Mouse (Mus musculus) spleen, adult 12 weeks (tissue): ENCODE data around the gene Dynlrb1.

ENCODE experiments used
- DNase-seq: peaks from one replicate; pipeline ENCODE4 v3.0.0; 2022; ENCODE audit warnings: low spot score

Dynlrb1 gene

DNA sequence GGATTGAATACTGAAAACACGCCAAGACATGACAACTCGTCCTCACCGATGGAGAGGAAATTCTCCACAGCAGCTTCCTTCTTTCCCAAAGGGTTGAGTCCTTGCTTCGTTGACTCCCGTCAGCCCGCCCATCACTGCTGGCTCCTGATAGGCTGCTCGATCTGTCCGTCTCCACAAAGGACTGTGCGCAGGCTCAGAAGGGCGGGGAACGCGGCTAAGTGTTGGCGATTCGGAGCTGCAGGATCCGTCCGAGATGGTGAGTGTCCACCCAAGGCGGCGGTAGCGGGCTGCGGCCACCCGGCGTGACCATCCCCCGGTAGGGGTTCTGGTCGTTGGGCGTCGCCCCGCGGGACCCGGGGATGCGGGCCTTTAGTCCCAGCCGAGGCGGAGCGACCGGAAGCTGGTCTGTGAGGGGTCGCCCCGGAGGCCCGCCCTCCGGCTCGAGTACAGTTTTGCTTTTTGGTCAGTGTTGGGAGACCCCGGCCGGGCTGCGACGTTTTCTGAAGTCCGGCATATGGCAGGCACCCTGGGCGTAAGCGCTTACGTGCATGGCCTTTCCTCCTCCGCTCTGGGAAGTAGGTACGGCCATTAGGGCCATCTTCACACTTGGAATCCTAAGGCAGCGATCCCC lies at the start of gene Dynlrb1:
Gene Dynlrb1 (plus strand): TSS at position 172 of the 631 bp plus-strand sequence.
- peak; percentile 90 for DNase-seq

DNA sequence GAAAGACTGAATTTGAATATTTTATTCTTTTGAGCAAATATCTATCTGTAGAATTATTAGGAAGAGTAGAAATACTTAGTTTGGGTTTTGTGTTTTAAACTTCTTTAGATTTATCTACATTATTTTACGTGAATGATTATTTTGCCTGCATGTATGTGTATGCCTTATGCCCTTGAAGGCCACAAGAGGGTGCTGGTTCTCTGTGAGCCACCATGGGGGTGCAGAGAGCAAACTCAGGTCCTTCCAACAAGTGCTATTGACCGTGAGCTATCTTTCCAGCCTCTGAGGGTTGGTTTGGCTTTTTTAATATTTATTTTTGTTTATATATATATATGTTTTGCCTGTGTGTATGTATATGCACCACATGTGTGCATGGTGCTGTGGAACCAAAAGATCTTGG lies 28.9 kb upstream of the Dynlrb1 start:
- no peak for DNase-seq

DNA sequence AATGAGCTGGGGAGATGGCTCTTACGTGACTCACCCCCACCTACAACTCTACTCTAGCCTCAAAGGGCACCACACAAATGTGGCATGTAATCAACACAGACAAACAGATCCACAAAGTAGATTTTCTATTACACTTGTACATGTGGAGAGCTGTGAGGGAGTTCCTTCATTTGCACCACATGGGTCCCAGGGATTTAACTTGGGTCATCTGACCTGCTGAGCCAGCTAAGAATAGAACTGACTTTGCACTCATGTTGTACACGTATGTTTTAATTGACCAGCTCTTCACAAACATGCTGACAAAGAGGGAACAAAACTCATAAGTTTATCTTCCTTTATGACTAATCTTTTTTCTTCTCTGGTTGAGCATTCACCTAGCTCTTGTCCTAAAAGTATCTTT lies 13.2 kb upstream of the Dynlrb1 start:
- no peak for DNase-seq

DNA sequence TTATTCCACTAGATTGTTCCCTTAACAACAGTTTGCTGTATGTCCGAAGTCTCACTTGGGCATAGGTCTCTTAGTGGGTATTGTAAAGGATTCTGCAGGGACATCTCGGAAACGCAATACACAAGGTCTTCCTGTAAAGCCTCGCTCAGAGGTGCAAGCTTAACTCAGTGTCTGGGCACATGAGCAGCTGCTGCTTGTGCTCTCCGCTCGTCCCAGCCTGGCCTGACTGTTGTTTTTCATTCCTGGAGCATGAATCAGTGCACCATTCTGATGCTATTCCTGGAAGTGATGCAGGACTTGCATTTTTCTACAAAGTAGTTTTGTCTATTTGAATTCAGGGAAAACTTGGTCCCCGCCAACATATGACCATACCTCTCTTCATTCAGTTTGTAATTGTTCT lies 11.6 kb upstream of the Dynlrb1 start:
- DNase-seq: no peak

DNA sequence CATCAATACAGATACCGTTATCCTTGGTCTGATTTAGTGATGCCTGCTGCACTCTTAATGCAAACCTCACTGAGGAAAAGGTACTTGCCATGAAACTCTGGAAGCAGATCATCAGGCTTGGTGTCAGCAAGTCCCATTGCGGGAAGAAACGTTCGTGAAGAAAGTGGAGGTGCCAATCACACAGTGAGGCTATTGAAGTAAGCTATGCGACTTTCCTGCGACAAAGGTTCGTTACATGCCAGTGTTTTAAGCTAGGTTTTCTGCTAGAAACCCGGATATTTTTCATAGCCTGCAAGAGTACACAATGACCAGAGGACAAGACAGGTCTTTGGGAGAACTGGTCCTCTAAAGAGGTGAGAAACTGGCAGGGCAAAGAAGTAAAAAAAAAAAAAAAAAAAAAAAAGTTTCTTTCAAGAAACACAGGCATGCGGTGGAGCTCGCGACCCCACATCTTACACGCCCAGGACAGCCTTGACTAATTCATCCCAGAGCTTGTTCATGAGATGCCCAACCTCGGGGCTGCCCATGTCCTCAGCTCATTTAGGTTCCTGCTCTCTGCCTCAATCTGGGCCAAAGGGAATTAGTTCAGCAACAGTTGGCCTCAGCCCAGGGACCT lies 479 bp upstream of the Dynlrb1 start:
- DNase-seq: no peak

DNA sequence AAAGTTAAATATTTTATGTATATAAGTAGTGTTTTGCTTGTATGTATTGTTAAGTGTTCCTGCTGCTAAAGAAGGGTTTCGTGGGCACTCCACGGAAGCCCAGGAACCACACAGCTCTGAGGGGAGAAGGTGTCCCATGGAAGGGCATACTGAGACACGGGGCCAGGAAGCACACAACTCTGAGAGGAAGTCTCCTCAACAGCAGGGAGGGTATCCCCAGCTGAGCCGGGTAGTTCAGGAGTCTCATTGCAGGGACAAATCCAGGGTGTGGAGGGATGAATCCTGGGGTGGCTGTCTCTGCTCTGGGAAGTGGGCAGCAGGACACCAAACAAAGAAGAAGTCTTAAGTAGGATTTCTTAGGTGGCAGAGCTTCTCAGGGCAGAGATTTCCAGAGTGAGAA lies 943 bp downstream of the Dynlrb1 start:
- DNase-seq: no peak

DNA sequence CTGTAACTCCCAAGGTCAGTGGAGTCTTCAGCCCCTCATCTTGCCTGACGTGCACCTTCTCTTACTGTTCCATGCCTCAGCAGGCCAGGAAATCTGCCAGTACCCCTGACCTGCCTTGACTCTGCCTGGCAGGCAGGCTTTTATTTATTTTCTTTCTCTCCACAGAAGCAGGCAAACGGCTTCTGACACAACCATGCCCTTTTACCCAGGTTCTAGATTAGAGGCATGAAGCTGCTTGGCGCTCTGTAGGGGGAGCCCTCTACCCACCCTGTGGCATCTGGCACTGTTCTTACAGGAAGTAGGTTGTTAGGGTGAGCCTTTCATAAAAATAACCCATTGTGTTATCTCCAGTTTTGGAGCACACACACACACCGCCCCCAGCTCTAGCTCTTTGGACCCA lies 4.6 kb downstream of the Dynlrb1 start:
- DNase-seq: no peak

DNA sequence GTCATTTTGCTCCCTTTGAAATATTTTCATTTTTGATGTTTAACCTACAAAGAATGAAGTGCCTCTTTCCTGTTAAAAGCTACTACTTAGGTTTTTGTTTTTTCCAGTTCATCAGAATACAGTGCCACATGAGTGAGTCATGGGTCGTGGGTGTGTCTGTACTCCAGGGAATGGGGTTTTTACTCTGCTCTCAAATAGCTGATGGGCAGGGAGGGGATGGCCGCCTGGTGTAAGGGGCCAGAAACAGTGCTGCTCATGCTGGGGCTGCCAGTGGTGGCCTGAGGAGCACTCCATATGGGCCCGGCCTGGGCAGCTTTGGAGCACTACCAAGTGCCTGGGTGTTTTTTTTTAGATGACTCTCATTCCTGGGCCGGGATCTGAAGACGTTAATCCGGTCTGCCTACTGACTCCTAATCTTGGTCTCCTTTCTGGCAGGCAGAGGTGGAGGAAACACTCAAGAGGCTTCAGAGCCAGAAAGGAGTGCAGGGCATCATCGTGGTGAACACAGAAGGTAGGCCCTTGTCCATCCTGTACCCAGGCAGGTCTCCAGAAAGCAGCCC lies 6.0 kb downstream of the Dynlrb1 start:
- no peak for DNase-seq

DNA sequence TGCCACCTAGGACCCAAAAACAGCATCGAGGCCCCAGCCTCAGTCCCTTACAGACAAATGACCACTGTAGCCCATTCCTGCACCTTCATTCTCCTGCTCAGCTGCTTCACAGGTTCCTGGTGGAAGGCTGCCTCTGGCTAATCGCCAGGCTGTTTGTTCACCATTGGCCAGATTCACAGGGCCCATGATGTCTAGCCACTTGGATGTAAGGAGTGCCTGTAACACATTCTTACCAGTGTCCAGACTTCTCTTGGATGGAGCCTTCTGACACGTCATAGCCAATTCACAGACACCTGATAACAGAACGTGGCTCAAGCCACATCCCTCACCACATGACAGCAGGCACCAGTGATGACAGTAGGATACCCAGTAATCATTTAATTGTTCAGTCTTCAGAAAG lies 9.9 kb downstream of the Dynlrb1 start:
- DNase-seq: no peak

DNA sequence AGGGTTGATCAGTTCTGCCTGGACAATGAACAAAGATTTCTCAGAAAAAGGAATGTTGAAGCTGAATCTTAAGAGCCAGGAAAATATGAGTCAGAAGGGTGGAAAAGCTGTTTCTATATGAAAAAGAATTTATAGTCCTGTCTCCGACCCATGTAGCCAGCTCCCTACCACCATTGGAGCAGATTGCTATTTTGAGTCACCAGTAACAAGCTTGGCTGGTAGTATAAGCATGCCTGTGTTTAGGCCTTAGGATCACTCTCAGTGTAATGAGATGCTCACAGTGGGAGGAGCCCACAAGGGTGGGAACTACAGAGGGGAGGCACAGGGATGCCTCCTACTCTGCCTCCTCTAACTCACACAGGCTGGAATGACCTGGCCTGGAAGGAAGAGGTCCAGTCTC lies 11.9 kb downstream of the Dynlrb1 start:
- no peak for DNase-seq

DNA sequence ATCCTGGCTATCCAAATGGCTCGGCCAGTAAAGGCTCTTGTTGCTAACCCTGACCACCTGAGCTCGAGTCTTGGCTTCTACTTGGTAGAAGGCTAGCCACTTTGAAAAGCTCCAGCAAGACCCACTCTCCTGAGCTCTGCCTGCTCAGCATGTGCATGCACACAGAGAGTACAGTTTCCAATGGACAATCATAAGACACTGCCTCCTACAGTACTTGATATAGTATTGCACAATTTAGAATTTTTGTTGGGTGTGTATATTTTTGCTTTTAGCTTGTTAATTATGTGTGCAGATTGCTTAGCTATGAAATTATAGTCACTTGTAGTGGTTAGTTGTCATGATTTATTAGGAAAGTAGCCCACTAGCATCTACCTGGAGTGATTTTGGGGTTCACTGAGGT lies 12.4 kb downstream of the Dynlrb1 start:
- DNase-seq: no peak

DNA sequence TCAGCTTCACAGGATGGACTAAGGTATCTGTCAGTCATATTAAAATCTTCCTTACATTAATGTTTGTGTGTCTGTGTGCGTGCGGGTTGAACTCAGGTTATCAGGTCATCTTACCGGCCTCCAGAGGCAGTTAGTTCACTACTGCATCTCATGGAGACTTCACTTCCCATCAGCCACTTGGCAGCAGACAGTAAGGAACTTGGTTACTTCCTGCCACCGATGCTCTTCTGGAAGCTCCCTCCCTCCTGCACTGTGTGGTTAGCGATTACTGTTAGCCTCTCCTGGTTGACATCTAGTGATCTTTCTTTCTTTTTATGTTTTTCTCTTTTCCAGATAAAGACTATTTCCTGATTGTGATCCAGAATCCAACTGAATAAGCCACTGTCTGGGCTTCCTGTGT lies 13.3 kb downstream of the Dynlrb1 start:
- no peak for DNase-seq

DNA sequence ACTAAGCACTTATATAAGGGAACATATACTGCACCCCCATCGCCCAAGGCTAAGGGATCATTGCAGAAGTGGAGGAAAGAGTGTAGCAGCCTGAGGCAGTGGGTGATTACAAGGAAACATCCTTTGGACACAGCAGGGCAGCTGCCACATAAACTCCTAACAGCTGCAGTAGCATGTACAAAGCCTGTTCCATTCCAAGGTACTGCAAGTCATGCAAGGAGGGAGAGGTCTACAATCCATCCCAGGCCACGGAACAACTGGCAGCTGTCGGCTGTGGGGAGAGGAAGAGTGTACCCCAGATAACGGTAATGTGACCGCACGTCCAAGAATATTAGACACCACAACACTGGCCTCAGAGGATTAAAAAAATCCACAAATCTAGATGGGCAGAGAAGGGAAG lies 29.2 kb downstream of the Dynlrb1 start:
- DNase-seq: no peak

DNA sequence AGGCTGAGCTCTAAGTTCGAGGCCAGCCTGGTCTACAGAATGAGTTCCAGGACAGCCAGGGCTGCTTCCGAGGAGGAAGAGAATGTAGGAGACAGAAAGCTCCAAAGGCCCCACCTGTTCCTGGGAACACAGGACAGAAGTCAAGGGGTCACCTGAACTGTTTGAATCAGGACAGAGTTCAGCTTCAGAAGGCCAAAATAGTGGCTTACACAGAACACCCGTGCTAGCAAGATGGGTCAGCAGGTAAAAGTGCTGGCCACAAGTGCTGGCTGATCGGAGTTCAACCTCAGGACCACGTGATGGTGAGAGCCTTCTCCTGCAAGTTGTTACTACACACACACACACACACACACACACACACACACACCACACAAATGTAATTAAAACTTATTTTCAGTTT lies 30.6 kb downstream of the Dynlrb1 start:
- no peak for DNase-seq

DNA sequence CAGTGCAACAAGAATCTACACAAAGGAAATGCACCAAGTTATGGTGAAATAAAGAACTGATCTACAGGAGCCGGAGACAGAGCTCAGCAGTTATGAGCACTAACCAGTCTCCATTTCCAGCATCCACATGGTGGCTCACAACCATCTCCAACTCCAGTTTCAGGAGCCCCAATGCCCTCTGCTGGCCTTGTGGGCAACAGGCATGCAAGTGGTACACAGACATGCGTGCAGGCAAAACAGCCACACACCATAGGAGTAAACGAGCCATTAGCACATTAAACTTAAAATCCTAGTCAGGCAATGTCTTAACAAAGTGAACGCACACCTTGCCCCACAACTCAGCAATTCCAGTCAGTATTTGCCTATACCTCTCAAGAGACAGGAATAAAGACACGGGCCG lies 35.6 kb downstream of the Dynlrb1 start:
- DNase-seq: no peak

DNA sequence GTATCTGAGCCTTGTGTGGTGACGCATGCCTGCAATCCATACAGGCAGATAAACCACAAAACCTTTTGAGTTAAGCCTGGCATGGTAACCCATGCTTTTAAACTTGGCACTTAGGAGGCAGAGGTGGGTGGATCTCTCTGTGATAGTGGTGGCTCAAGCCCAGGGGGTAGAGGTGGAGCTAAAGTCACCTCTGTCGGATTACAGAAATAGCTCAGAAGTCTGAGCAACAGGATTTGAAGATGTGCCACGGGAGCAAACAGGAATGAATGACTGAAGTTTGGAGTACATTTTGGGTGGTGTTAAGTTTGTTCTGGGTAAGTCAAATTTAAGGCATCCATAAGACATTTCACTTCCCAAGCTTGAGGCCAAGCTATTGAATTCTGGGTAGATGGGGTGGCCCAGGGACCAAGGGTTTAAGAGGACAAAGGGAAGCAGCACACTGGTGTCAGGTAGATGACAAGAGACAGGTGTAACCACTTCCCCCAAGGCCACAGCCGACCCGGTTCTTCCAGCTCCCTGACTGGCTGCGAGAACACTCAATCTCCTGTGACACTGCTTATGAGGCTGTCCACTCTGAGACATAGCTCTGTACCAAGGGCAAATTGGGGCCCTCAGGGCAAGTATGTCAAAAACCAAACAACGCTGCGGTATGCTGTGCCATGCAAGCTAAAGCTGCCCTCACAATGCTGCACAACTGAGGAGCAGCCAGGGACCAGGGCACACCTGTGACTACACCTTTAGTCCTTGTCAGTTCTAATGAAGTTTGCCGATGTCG lies 36.2 kb downstream of the Dynlrb1 start:
- DNase-seq: no peak

DNA sequence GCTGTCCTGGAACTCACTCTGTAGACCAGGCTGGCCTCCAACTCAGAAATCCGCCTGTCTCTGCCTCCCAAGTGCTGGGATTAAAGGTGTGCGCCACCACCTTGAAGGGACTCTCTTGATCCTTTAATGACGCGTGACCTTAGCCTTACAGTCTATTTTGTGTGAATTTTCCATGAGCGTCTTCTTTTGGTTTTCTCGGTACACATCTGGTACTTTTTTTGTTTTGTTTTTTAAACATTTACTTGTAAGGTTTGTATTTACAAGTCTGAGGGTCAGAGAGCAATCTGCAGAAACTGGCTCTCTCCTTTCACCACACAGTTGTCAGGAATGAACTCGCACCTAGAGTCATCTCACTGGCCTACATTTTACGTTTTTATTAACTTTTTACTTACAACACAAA lies 37.3 kb downstream of the Dynlrb1 start:
- no peak for DNase-seq

DNA sequence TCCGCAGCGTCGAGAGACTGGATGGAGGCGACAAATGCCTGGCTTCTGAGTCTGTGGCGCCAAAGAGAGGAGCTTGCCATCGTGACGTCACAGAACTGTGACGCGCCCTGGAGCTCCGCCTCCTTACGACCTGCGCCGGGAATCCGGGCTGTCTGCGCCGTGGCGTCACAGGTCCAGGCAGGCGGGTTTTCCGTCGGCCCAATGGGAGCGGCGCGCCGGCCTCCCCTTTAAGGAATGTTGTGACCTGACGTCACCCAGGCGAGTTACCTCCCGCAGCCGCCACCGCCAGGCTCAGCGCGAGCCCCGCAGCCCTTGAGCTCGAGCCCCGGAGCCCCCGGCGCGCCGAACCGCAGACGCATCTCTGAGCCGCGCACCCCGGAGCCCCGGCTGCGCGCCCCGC lies 39.9 kb downstream of the Dynlrb1 start, which contains the start of gene Map1lc3a:
Gene Map1lc3a (plus strand): TSS at position 103 of the 400 bp plus-strand sequence.
- DNase-seq: peak; percentile 93

DNA sequence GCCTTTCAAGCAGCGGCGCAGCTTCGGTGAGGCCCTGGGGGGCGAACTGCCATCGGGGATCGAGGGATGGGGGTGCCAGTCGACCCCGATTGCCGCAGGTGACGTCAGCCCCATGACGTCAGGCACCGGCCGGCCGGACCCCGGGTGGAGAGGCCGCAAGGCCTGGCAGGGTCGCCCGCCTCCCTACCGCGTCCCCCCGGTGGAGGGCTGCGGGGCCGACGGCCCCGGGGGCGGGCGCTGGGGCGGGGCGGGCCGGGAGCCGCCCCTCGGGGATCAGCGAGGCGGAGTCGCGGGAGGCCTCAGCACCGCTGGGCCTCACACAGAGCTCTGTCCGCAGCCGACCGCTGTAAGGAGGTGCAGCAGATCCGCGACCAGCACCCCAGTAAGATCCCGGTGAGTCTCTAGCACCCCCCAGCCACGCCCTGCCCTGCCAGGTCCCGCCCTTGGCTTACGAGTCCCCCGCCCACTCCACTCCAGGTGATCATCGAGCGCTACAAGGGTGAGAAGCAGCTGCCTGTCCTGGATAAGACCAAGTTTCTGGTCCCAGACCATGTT lies 40.4 kb downstream of the Dynlrb1 start:
- peak; percentile 51 for DNase-seq

DNA sequence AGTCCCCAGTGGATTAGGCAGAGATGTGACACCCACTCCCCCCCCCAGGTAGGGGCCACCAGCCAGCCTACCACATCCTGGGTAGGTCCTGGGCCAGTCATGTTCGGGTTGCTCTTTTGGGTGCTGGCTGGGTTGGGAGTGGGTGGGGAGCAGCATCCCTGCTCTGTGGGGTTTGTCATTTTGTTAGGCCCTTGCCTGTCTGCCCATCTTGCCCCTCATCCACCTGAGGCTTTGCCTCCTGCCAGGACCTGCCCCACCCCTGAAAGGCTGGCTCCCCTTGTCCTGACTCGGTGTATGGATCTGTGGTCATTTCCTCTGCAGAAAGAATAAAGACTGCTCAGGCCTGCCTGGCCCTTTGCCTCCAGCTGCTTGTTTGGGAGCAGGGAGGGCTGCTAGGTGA lies 41.4 kb downstream of the Dynlrb1 start:
- no peak for DNase-seq

DNA sequence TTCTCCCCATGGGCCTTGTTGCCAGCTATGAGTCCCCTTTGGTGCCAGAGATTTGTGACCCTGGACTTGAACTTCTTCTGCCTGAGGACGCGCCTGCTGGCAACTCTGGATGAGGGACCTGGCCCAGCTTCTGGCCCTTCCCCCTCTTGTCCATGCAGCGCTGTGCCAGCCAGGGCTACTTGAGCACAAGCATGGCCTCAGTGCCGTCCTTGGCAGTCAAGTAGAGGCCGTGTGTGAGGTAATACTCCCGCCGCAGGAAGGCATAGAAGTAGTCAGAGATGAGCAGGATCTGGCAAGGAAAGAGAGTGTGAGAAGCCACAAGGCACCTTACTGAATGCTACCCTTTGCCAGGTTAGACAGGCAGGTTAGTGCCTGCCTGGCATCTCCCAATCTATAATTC lies 42.0 kb downstream of the Dynlrb1 start:
- DNase-seq: no peak

DNA sequence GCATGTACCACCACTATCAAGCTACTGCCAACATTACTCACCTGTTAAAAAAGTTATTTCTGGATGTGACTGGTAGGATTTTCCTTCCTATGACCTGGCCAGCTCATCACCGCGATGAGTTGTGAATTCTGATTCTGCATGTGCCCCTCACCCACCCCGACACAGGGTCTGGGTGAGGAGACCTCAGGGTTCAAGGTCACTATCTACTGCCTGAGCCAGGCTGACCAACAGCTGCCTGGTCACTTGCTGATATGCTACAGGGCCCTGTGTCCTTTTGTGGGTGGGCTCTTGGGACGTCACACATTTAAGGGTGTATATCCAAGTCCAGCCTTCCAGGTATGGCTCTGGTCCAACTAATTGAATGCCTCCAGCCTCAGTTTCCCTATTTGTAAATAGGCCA lies 42.8 kb downstream of the Dynlrb1 start:
- DNase-seq: no peak

DNA sequence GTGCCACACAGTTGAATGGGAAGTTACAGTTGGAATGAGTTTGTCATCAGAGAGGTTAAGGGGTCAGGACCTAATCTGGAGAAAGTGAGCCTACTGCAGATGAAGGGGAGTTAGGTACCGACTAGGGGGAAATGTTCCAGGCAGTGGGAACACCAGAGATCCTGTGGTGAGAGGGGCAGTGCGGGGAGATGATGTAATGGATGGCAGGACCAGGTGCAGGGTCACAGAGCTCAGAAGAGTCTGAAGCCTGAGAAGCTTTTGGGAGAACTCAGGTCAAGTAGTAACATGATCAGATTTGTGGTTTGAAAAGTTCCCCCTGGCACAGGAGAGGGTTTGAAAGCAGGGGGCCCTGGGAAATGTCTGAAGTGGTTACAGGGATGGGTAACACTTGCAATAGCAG lies 43.8 kb downstream of the Dynlrb1 start:
- no peak for DNase-seq
